Mouse (Mus musculus): ENCODE data around the gene Rhox1. TPM values are rescaled to one million over a fixed set of nuclear protein-coding genes. Genes with fewer than 3 reads are reported as not detected.
"Not testable (repeated sequence)": the region's sequence is repeated elsewhere in the genome, so short reads cannot be mapped to it uniquely, and the experiment has no call there.

Rhox1 gene
- polyA plus RNA-seq, 1 experiment from 2014 or later, result not detected

DNA sequence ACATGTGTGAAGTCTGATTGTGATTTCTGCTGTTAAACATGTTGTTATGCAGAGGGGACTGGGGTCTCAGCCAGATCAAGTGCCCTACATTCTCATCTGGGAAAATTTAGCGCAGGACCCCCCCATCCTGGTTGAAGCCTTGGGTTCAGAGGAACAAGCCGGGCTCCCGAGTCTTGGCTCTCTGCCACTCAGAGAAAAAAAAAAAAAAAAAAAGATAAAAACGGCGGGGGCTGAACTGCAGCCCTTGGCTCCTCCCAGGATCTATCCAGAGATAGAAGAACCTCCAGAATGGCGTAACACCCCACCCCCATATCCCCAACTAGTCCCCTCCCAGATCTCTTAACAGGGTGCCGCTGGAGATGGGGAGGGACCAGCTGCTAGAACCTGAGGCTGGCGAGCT lies 37.7 kb downstream of the Rhox1 start:
- H3K9me3 ChIP-seq (ENCODE audit: control insufficient read depth, low read length); H3K4me3 ChIP-seq (replicated peaks; ENCODE audit: low read length); H3K36me3 ChIP-seq (ENCODE audit: control insufficient read depth, insufficient read depth); H3K27ac ChIP-seq (ENCODE audit: low read length); ATAC-seq; H3K9ac ChIP-seq (replicated peaks; ENCODE audit: low read depth, low read length); H3K27me3 ChIP-seq (replicated peaks; ENCODE audit: control insufficient read depth, insufficient read depth, low read length); H3K4me2 ChIP-seq (ENCODE audit: low read length); H3K4me1 ChIP-seq (replicated peaks; ENCODE audit: control insufficient read depth, insufficient read depth, low read length): not testable (repeated sequence)
- WGBS, result 52% methylated on average over 8 of the region's 8 CpGs

DNA sequence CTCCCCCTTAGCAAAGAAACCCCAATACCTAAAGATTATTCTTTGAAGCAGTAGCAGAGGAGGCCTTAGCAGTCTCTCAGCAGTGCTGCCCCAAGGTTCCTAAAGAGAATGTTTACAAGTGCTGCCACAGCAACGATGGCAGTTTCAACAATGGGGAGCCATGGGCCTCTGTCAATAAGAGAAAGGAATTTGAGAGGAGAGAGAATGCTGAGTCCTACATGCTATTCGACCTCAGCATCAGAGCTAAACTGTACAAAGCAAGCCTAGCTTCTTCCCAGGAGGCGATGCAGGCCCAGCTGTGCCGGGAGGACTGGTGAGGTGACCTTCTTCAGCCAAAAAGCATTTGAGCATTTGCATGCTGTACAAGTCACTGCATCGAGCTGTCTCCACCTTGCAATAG lies 53.3 kb downstream of the Rhox1 start, which contains the start of gene Akap14:
Gene Akap14 (minus strand): TSS at position 101 of the 400 bp plus-strand sequence.
- Histone ChIP-seq H3K9me3 (ENCODE audit: control insufficient read depth, low read length) (no peaks in the 10 kb centered on the region), H3K36me3 (ENCODE audit: control insufficient read depth, insufficient read depth) (no peaks in the 10 kb centered on the region), H3K27ac (ENCODE audit: low read length) (no peak within 1 kb of the TSS), H3K4me2 (ENCODE audit: low read length) (no peak within 1 kb of the TSS), H3K4me1 (replicated peaks; ENCODE audit: control insufficient read depth, insufficient read depth, low read length) (no peaks in the 10 kb centered on the region), H3K27me3 (replicated peaks; ENCODE audit: control insufficient read depth, insufficient read depth, low read length) (no peaks in the 10 kb centered on the region), H3K4me3 (replicated peaks; ENCODE audit: low read length) (no peak within 1 kb of the TSS), H3K9ac (replicated peaks; ENCODE audit: low read depth, low read length) (no peak within 1 kb of the TSS)
- no peak for ATAC-seq
- 45% methylated on average over 5 of the region's 5 CpGs for WGBS

DNA sequence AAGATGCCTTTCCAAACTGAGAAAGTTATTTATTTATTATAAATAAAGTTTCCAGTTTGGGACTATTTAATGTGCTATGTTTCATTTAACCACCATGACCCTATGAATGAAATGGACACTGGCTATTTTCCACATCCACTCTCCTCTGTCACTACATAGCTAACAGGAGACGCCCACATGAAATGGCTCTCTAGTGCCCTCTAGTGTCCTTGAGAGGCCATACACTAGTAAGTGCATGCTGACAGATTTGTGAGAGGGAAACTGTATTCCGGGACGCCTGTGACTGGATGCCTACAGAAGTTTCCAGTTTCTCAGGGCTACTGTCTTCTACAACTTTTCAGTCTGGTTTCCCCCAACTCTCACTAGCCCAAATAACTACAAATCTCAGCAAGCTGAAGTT lies 55.0 kb downstream of the Rhox1 start:
- no peak overlapping the region for H3K4me2 ChIP-seq (ENCODE audit: low read length)
- H3K27me3 ChIP-seq (replicated peaks; ENCODE audit: control insufficient read depth, insufficient read depth, low read length), result no peaks in the 10 kb centered on the region
- H3K4me3 ChIP-seq (replicated peaks; ENCODE audit: low read length), result no peak overlapping the region
- no peaks in the 10 kb centered on the region for H3K4me1 ChIP-seq (replicated peaks; ENCODE audit: control insufficient read depth, insufficient read depth, low read length)
- WGBS, result 30% methylated on average over 3 of the region's 3 CpGs
- ATAC-seq, result no peak
- no peaks in the 10 kb centered on the region for H3K36me3 ChIP-seq (ENCODE audit: control insufficient read depth, insufficient read depth)
- no peak overlapping the region for H3K27ac ChIP-seq (ENCODE audit: low read length)
- no peaks in the 10 kb centered on the region for H3K9me3 ChIP-seq (ENCODE audit: control insufficient read depth, low read length)
- no peak overlapping the region for H3K9ac ChIP-seq (replicated peaks; ENCODE audit: low read depth, low read length)

Other genes starting within 250 kb of the Rhox1 start
- 60.8 and 62.7 TPM in 2 replicates for gene Sept6, start 230.5 kb downstream of the Rhox1 start, polyA plus RNA-seq (2015; fragmentation: Nextera tagmentation; extraction: Ambion mirVana)
- gene Sowahd, start 173.4 kb downstream of the Rhox1 start, polyA plus RNA-seq (2015; fragmentation: Nextera tagmentation; extraction: Ambion mirVana), result not detected in 2 replicates
- 261 and 301 TPM in 2 replicates for gene Rpl39, start 136.9 kb downstream of the Rhox1 start, polyA plus RNA-seq (2015; fragmentation: Nextera tagmentation; extraction: Ambion mirVana)
- gene Upf3b, start 111.9 kb downstream of the Rhox1 start, polyA plus RNA-seq (2015; fragmentation: Nextera tagmentation; extraction: Ambion mirVana), result 25.1 and 29.7 TPM in 2 replicates
- 17.4 and 21.3 TPM in 2 replicates for gene Nkap, start 95.5 kb downstream of the Rhox1 start, polyA plus RNA-seq (2015; fragmentation: Nextera tagmentation; extraction: Ambion mirVana)
- 0.15 TPM in 1 of 2 replicates, not detected in the other for gene Akap14, start 53.4 kb downstream of the Rhox1 start, polyA plus RNA-seq (2015; fragmentation: Nextera tagmentation; extraction: Ambion mirVana)
- gene Ndufa1, start 31.1 kb downstream of the Rhox1 start, polyA plus RNA-seq (2015; fragmentation: Nextera tagmentation; extraction: Ambion mirVana), result 384 and 446 TPM in 2 replicates
- gene Rnf113a1, start 31.0 kb downstream of the Rhox1 start, polyA plus RNA-seq (2015; fragmentation: Nextera tagmentation; extraction: Ambion mirVana), result 15.7 TPM in 2 replicates
- not detected in 2 replicates for gene Gm9, start 11.2 kb downstream of the Rhox1 start, polyA plus RNA-seq (2015; fragmentation: Nextera tagmentation; extraction: Ambion mirVana)
- gene Rhox2a, start 22.7 kb upstream of the Rhox1 start, polyA plus RNA-seq (2015; fragmentation: Nextera tagmentation; extraction: Ambion mirVana), result not detected in 2 replicates
- not detected in 2 replicates for gene Rhox3a, start 27.7 kb upstream of the Rhox1 start, polyA plus RNA-seq (2015; fragmentation: Nextera tagmentation; extraction: Ambion mirVana)
- not detected in 2 replicates for gene Rhox4a, start 43.1 kb upstream of the Rhox1 start, polyA plus RNA-seq (2015; fragmentation: Nextera tagmentation; extraction: Ambion mirVana)
- not detected in 2 replicates for gene Rhox3a2, start 157.8 kb upstream of the Rhox1 start, polyA plus RNA-seq (2015; fragmentation: Nextera tagmentation; extraction: Ambion mirVana)
- gene Rhox4a2, start 168.6 kb upstream of the Rhox1 start, polyA plus RNA-seq (2015; fragmentation: Nextera tagmentation; extraction: Ambion mirVana), result not detected in 2 replicates
- not detected in 2 replicates for gene Rhox2b, start 189.8 kb upstream of the Rhox1 start, polyA plus RNA-seq (2015; fragmentation: Nextera tagmentation; extraction: Ambion mirVana)
- not detected in 2 replicates for gene Rhox4b, start 210.2 kb upstream of the Rhox1 start, polyA plus RNA-seq (2015; fragmentation: Nextera tagmentation; extraction: Ambion mirVana)
- gene Rhox2c, start 231.4 kb upstream of the Rhox1 start, polyA plus RNA-seq (2015; fragmentation: Nextera tagmentation; extraction: Ambion mirVana), result not detected in 2 replicates
- gene Rhox3c, start 236.3 kb upstream of the Rhox1 start, polyA plus RNA-seq (2015; fragmentation: Nextera tagmentation; extraction: Ambion mirVana), result not detected in 2 replicates